Mouse (Mus musculus) layer of hippocampus, postnatal 25 days (tissue): ENCODE measurements around the gene Slc37a3. TPM values are rescaled to one million over a fixed set of nuclear protein-coding genes. Genes with fewer than 3 reads are reported as not detected.
"Not testable (repeated sequence)": the region's sequence is repeated elsewhere in the genome, so short reads cannot be mapped to it uniquely, and the experiment has no call there.

Source experiments
- DNase-seq, 2 experiments: peaks; one replicate each; pipeline ENCODE4 v3.0.0; 2022; ENCODE audit warnings: mixed read lengths in 2 of 2, low spot score in 1 of 2; ENCODE audit errors: extremely low spot score in 1 of 2
- total RNA-seq, 2 experiments: library from RNA; stranded (reverse); gene quantifications; 2 replicates each; pipeline ENCODE4 v1.2.3; 2021

The Slc37a3 gene
- total RNA-seq, 2 experiments from 2014 or later = 74.1 to 76.8 TPM

- DNase-seq = no peak
Observed at GRCm38 (mm10) chr6:39379749-39380148, 2.3 kb upstream of the Slc37a3 start.

DNA sequence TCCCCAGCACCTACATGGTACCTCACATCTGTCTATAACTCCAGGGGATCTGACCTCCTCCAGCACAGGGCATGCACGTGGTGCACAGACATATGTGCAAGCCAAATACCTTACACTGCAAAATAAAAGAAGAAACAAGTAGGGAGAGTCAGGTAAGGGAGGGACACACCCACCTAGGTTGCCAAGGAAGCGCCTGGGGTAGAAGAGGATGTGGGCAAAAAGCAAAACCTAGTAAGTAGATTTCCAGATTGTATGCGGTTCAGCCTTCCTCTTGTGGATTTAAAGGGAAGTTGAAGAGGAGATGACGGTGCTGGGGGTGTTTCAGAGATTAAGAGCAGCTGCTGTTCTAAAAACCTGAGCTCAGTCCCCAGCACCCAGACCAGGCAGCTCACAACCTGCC lies 1.7 kb upstream of the Slc37a3 start:
- no peak for DNase-seq

- not testable (repeated sequence) for DNase-seq
Observed at GRCm38 (mm10) chr6:39378161-39378835, 823 bp upstream of the Slc37a3 start.

- DNase-seq = no peak
Observed at GRCm38 (mm10) chr6:39376775-39377174, 700 bp downstream of the Slc37a3 start.

DNA sequence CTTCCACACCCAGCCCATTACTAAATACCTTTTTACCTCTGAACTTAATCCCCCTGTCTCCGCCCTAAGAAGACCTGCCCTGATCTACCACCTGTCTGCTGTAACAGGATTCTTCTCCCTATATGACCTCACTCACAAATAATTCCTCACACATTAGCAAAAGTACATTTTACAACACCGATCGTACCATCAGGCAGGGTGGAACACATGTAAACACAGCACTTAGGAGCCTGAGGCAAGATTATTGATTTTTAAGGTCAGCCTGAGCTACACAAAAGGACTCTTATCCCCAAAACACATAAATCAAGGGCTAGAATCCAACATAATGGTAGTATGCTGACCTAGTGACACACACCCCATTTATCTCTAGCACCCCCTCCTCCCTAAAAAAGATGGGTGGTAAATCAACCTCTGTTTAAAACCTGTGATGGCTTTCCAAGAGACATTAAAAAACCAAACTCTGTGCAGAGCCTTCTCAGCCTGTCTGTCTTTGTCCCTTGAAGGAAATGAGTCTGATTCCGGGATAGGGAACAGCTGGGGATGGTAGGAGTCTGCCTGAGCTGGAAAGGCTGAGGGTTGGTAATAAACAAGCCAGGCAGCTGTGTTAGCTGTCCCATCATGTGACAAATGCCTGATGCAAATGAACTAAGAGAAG lies 4.0 kb downstream of the Slc37a3 start:
- no peak for DNase-seq

DNA sequence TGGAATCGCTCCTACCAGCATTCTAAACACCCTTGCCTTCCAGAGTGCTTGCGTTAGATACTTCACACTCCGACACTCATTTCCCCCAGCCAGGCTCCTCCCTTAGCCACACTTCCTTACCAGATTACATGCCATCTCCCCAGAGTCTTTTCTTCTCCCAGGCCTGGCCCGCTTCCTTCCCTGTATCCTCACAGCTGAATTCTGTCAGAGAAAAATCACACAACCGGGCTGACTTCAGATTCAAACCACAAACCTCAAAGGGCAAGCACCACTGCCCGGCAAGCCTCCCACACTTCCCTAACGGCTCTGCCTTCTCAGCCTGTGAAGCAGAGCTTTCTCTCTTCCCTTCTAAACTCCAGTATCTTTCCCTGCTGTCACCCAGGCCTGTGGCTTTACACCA lies 4.7 kb downstream of the Slc37a3 start:
- DNase-seq = no peak

GRCm38 (mm10) chr6:39372042-39372441 lies 5.4 kb downstream of the Slc37a3 start:
- DNase-seq = no peak

GRCm38 (mm10) chr6:39369631-39370030 lies 7.8 kb downstream of the Slc37a3 start:
- no peak for DNase-seq

- no peak for DNase-seq
Observed at GRCm38 (mm10) chr6:39362684-39363083, 14.8 kb downstream of the Slc37a3 start.

GRCm38 (mm10) chr6:39359207-39359606 lies 18.3 kb downstream of the Slc37a3 start:
- not testable (repeated sequence) for DNase-seq

DNA sequence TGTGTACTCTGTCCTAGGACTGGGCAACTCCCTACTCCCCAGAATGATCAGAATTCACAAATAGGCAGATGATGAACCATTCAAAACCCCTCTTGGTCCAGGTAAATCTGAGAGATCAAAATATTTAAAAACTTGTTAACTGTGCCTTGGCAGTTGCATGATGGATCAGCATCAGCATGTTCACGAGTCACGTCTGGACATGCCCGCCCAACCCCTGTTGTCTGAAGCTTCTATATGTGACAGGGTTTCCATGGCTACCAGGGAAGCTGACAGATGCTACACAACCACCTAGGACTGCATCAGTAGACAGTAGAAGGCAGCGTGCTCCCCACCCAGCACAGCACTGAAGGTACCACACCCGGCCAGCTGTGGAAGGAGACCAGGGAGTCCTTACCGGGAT lies 28.5 kb downstream of the Slc37a3 start:
- no peak for DNase-seq

DNA sequence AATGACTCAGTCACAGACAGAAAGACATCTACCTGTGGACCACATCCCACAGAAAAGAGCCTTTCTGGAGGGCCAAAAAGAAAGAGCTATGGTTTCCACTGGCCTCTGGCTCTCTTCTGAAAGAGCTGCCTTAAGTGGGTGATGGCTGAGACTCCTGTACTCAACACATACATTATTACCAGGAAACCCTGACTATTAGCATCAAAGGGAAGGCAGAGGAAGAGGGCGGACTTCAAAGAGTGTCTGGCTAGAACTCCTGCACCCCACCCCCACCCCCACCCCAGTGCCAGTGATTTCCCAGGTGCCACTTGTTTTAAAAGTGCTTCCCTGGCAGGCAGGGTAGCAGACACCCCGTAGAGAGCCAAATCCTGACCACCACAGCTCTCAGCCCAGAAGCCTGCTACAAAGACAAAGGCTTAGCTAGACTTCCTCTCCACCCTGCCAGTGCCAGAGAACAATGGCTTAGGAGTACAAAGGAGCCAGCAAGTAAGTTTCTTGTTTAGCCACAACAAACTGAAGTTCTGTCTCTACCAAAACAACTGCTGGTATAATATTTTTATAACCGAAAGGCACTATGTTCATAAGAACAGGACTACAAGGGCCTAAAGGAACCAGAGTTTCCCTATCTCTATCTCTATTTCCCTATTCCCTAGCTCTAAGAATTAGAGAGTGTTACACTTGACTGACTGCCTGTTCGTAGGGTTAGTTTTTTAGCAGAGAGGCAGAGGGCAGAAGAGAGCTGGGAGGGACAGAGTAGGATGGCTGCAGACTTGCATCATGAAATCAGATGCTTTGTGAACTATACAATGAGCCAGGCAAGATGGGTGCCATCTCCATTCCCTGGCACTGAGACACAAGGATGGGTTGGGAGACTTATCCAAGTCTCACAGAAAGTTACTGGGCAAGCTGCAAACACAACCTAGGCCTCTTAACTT lies 29.3 kb downstream of the Slc37a3 start:
- no peak for DNase-seq

DNA sequence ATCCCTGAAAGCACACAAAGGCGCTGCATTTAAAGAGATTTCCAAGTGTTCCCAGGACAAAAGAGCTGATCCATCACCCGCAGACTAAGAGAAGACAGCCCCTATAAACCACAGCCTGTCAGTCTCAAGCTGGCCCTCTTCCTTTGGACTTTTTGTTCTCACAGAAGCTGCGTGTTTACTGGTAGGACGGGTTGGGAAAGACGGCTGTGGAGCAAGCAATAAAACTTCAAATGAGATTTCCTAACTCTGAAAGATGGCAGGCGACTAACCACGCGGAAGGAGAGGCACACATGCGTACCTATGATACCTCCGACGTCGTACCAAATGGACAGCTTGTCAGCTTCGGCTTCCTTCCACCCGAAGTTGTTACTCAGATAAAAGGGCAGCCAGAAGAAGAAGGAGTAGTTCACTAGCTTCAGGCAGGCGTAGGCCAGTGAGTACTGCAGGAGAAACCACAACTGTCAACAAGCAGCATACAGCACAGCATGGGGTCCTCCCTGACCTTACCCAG lies 30.4 kb downstream of the Slc37a3 start:
- no peak for DNase-seq

- DNase-seq = no peak
Observed at GRCm38 (mm10) chr6:39345430-39345829, 32.0 kb downstream of the Slc37a3 start.

DNA sequence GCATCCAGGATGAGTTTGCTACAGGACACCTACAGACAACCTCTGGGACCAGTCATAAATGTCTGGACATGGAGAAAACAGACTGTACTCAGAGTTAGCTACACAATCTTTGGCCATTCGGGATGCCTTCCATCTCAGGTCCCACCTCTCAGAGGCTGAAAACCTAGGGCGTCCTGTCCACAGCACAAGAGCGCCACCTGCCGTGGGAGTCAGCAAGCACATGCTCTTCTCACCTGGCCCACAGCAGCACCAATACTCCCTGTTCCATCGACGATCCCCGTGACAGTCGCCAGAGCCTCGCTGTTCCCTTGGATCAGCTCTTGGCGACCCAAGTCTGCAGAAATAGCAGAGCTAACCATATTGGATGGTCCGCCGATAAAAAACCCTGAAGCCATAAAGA lies 33.5 kb downstream of the Slc37a3 start:
- DNase-seq = peak; percentile 80 to 93

DNA sequence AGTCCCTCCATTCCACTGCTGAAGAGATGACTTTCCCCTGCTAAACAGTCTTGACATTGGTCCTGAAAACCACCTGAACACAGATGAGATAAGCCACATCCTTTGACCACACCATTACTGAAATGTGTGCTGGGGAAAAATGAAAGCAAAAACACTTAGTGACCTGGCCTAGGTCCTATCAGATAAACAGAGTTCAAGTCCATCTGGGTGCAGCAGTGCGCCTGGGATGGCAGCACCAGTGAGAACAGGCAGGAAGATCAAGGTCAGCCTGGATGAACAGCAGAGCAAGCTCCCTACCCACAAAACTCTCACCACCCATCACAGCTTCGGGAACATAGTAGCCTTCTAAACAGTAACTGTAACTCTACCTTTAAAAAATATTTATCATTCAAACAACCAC lies 35.7 kb downstream of the Slc37a3 start:
- no peak for DNase-seq

DNA sequence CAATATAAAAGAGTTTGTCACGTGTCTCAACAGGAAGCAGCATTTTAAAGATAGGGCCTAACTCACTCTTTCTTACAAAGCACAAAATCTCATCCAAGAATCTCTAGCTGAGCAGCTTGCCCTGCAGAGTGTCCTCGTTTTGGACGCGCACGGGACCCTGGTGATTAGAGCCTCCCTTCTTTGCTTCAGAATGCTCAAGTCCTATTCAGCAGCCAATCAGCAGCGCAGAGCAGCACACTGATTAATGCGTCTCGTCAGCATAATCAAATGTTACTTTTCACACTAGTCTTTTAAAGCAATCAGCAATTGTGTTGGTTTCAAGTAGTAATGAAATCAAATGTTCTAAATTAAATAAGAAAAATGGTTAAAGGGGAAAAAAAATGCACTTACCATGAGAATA lies 39.1 kb downstream of the Slc37a3 start:
- DNase-seq = no peak

GRCm38 (mm10) chr6:39334873-39335272 lies 42.6 kb downstream of the Slc37a3 start:
- DNase-seq = no peak

- DNase-seq = no peak
Observed at GRCm38 (mm10) chr6:39334224-39334623, 43.3 kb downstream of the Slc37a3 start.

- DNase-seq = no peak
Observed at GRCm38 (mm10) chr6:39331998-39332700, 45.3 kb downstream of the Slc37a3 start.
